Mouse (Mus musculus): ENCODE results near the gene Schip1.

The Schip1 gene

GRCm38 (mm10) chr3:68545898-68546297 lies 481.3 kb downstream of the Schip1 start:
- no peak for DNase-seq (ENCODE audit: low read depth, low spot score)

GRCm38 (mm10) chr3:68555087-68555662 lies 490.6 kb downstream of the Schip1 start:
- DNase-seq (ENCODE audit: low read depth, low spot score) = no peak

- no peak for DNase-seq (ENCODE audit: low read depth, low spot score)
Observed at GRCm38 (mm10) chr3:68556891-68557290, 492.3 kb downstream of the Schip1 start.

- no peak for DNase-seq (ENCODE audit: low read depth, low spot score)
Observed at GRCm38 (mm10) chr3:68558744-68559143, 494.1 kb downstream of the Schip1 start.

- peak; percentile 32 for DNase-seq (ENCODE audit: low read depth, low spot score)
Observed at GRCm38 (mm10) chr3:68560057-68560456, 495.5 kb downstream of the Schip1 start.

GRCm38 (mm10) chr3:68562838-68563237 lies 498.2 kb downstream of the Schip1 start:
- DNase-seq (ENCODE audit: low read depth, low spot score) = no peak

- peak; percentile 45 for DNase-seq (ENCODE audit: low read depth, low spot score)
Observed at GRCm38 (mm10) chr3:68563922-68564321, 499.3 kb downstream of the Schip1 start.

GRCm38 (mm10) chr3:68564978-68565674 lies 500.5 kb downstream of the Schip1 start:
- no peak for DNase-seq (ENCODE audit: low read depth, low spot score)

GRCm38 (mm10) chr3:68565675-68566055 lies 501.1 kb downstream of the Schip1 start:
- no peak for DNase-seq (ENCODE audit: low read depth, low spot score)

GRCm38 (mm10) chr3:68567581-68567980 lies 503.0 kb downstream of the Schip1 start:
- no peak for DNase-seq (ENCODE audit: low read depth, low spot score)

- DNase-seq (ENCODE audit: low read depth, low spot score) = no peak
Observed at GRCm38 (mm10) chr3:68568149-68568548, 503.5 kb downstream of the Schip1 start.

GRCm38 (mm10) chr3:68568716-68569115 lies 504.1 kb downstream of the Schip1 start:
- DNase-seq (ENCODE audit: low read depth, low spot score) = no peak

- no peak for DNase-seq (ENCODE audit: low read depth, low spot score)
Observed at GRCm38 (mm10) chr3:68570319-68570718, 505.7 kb downstream of the Schip1 start.

- no peak for DNase-seq (ENCODE audit: low read depth, low spot score)
Observed at GRCm38 (mm10) chr3:68572249-68573225, 507.9 kb downstream of the Schip1 start.

- DNase-seq (ENCODE audit: low read depth, low spot score) = no peak
Observed at GRCm38 (mm10) chr3:68573226-68573624, 508.6 kb downstream of the Schip1 start.

- DNase-seq (ENCODE audit: low read depth, low spot score) = no peak
Observed at GRCm38 (mm10) chr3:68574097-68574496, 509.5 kb downstream of the Schip1 start.

GRCm38 (mm10) chr3:68574565-68574964 lies 510.0 kb downstream of the Schip1 start:
- DNase-seq (ENCODE audit: low read depth, low spot score) = no peak

GRCm38 (mm10) chr3:68575636-68576340 lies 511.2 kb downstream of the Schip1 start:
- no peak for DNase-seq (ENCODE audit: low read depth, low spot score)

GRCm38 (mm10) chr3:68576431-68576830 lies 511.8 kb downstream of the Schip1 start:
- DNase-seq (ENCODE audit: low read depth, low spot score) = no peak

- no peak for DNase-seq (ENCODE audit: low read depth, low spot score)
Observed at GRCm38 (mm10) chr3:68576948-68577347, 512.3 kb downstream of the Schip1 start.

GRCm38 (mm10) chr3:68581591-68581990 lies 517.0 kb downstream of the Schip1 start:
- DNase-seq (ENCODE audit: low read depth, low spot score) = no peak

All from skeletal muscle tissue, adult 2 months (tissue).